Mouse (Mus musculus): ENCODE results near the gene Cpvl.

DNA sequence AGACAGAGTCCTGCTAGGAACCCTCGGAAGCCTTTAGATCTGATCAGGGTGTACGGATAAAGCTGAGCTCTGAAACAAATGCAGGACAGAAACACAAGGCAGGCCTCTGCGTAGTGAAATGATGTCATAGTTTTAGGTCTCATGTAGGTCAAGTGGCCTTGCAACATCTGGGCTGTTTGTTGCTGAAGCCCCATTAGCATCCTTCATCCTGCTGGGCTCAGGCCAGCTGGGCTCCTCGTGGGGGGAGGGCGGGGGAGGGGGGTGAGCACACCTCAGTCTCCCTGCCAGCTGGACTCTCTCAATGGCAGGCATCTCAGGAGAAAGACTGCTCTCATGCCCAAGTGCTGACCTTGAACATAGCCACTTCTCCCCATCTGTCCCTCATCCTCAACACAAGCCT lies 12.6 kb downstream of the Cpvl start:
- TF ChIP-seq POLR2A (IDR thresholded peaks at IDR 0.05; ENCODE audit: extremely low read depth, insufficient read depth, low read length), result no peak
- TF ChIP-seq CTCF (IDR thresholded peaks at IDR 0.05; ENCODE audit: low read depth, low read length), result no peak
